Mouse (Mus musculus): ENCODE measurements around the gene Ccdc84.

DNA sequence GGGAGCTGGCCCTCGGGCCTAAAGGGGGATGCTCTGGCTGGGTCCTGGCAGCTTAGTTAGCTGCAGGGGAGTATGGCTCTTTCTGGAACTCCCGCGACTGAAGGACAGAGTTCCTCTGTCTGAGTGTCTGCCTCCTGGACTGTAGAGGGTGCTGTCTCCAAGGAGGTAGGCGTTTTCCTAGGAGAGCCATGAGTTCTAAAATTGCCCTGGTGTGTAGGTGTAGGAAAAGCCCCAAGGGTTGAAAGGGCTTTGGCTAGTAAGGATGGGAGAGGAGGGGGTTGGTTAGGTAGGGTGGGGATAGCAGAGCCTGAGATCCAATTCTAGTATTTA lies 36.5 kb upstream of the Ccdc84 start, which contains the start of gene Upk2:
- TF ChIP-seq POLR2A (IDR thresholded peaks at IDR 0.05; ENCODE audit: borderline replicate concordance, control insufficient read depth, low read depth, low read length) (no peak), CTCF (IDR thresholded peaks at IDR 0.05; ENCODE audit: control insufficient read depth, insufficient read depth, low read length) (no peak)

Data from bone marrow, adult 2 months (tissue).